Mouse (Mus musculus) neutrophil, adult 59 days (primary cell): Measurements from ENCODE around the gene Gm10719. TPM values are rescaled to one million over a fixed set of nuclear protein-coding genes. Genes with fewer than 3 reads are reported as not detected.

Experiments used
- total RNA-seq, 2 experiments: library from RNA; stranded (reverse); gene quantifications; 1 replicate in 1 of 2; 2 replicates in 1 of 2; pipeline ENCODE4 v1.2.4; 2023

Gene Gm10719
- total RNA-seq, result 1 to 10 TPM; 3.5 to 8.1 TPM

GRCm38 (mm10) chr9:3017108-3017507, at the start of gene Gm10719:
Gm10719 (plus strand) TSS chr9:3017408.

GRCm38 (mm10) chr9:3000445-3000972, 16.7 kb upstream of the Gm10719 start, which contains the start of gene Gm10722:
Gm10722 (plus strand) TSS chr9:3000922.

GRCm38 (mm10) chr9:3002794-3003396, 14.3 kb upstream of the Gm10719 start, which contains the start of gene Gm11168:
Gm11168 (plus strand) TSS chr9:3003346.

DNA sequence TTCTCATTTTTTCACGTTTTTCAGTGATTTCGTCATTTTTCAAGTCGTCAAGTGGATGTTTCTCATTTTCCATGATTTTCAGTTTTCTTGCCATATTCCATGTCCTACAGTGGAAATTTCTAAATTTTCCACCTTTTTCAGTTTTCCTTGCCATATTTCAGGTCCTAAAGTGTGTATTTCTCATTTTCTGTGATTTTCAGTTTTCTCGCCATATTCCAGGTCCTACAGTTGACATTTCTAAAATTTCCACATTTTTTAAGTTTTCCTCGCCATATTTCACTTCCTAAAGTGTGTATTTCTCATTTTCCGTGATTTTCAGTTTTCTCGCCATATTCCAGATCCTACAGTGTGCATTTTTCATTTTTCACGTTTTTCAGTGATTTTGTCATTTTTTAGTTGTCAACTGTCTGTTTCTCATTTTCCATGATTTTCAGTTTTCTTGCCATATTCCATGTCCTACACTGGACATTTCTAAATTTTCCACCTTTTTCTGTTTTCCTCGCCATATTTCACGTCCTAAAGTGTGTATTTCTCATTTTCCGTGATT, 4.4 kb upstream of the Gm10719 start, which contains the start of gene Gm10721:
TSS of gene Gm10721 (plus strand) at position 408 of the 547 bp plus-strand sequence.

GRCm38 (mm10) chr9:3015354-3015753, 1.9 kb upstream of the Gm10719 start, which contains the start of gene Gm10720:
Gm10720 (plus strand) TSS chr9:3015654.

DNA sequence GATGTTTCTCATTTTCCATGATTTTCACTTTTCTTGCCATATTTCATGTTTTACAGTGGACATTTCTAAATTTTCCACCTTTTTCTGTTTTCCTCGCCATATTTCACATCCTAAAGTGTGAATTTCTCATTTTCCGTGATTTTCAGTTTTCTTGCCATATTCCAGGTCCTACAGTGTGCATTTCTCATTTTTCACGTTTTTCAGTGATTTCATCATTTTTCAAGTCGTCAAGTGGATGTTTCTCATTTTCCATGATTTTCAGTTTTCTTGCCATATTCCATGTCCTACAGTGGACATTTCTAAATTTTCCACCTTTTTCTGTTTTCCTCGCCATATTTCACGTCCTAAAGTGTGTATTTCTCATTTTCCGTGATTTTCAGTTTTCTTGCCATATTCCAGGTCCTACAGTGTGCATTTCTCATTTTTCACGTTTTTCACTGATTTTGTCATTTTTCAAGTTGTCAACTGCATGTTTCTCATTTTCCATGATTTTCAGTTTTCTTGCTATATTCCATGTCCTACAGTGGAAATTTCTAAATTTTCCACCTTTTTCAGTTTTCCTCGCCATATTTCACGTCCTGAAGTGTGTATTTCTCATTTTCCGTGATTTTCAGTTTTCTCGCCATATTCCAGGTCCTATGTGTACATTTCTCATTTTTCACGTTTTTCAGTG, 6.2 kb downstream of the Gm10719 start, which contains the start of gene Gm10718:
TSS of gene Gm10718 (plus strand) at position 236 of the 673 bp plus-strand sequence.

DNA sequence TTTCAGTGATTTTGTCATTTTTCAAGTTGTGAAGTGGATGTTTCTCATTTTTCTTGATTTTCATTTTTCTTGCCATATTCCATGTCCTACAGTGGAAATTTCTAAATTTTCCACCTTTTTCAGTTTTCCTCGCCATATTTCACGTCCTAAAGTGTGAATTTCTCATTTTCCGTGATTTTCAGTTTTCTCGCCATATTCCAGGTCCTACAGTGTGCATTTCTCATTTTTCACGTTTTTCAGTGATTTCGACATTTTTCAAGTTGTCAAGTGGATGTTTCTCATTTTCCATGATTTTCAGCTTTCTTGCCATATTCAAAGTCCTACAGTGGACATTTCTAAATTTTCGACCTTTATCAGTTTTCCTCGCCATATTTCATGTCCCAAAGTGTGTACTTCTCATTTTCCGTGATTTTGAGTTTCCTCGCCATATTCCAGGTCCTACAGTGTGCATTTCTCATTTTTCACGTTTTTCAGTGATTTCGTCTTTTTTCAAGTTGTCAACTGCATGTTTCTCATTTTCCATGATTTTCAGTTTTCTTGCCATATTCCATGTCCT, 7.8 kb downstream of the Gm10719 start, which contains the start of gene Gm10717:
TSS of gene Gm10717 (plus strand) at position 506 of the 556 bp plus-strand sequence.

DNA sequence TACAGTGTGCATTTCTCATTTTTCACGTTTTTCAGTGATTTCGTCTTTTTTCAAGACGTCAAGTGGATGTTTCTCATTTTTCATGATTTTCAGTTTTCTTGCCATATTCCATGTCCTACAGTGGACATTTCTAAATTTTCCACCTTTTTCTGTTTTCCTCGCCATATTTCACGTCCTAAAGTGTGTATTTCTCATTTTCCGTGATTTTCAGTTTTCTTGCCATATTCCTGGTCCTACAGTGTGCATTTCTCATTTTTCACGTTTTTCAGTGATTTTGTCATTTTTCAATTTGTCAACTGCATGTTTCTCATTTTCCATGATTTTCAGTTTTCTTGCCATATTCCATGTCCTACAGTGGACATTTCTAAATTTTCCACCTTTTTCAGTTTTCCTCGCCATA, 17.1 kb downstream of the Gm10719 start, which contains the start of gene Gm17535:
TSS of gene Gm17535 (plus strand) at position 301 of the 400 bp plus-strand sequence.

GRCm38 (mm10) chr9:3036577-3036976, 19.4 kb downstream of the Gm10719 start, which contains the start of gene Gm10715:
Gm10715 (plus strand) TSS chr9:3036877.

Other genes starting within 250 kb of the Gm10719 start
- not detected for gene Gm10722, start 16.5 kb upstream of the Gm10719 start, total RNA-seq
- 1 to 10 TPM in 1 of 2 experiments, not detected in 1; 1.1 TPM for gene Gm11168, start 14.1 kb upstream of the Gm10719 start, total RNA-seq
- 1 to 10 TPM; 3.1 to 3.7 TPM for gene Gm10721, start 4.3 kb upstream of the Gm10719 start, total RNA-seq
- gene Gm10720, start 1.8 kb upstream of the Gm10719 start, total RNA-seq, result not detected
- gene Gm10718, start 6.1 kb downstream of the Gm10719 start, total RNA-seq, result 1 to 10 TPM; 5.5 to 7.0 TPM
- gene Gm10717, start 8.0 kb downstream of the Gm10719 start, total RNA-seq, result 1 to 10 TPM; 2.2 to 2.4 TPM
- not detected for gene Gm17535, start 17.2 kb downstream of the Gm10719 start, total RNA-seq
- not detected for gene Gm10715, start 19.5 kb downstream of the Gm10719 start, total RNA-seq